Mouse (Mus musculus): ENCODE data around the gene Tspan9.

DNA sequence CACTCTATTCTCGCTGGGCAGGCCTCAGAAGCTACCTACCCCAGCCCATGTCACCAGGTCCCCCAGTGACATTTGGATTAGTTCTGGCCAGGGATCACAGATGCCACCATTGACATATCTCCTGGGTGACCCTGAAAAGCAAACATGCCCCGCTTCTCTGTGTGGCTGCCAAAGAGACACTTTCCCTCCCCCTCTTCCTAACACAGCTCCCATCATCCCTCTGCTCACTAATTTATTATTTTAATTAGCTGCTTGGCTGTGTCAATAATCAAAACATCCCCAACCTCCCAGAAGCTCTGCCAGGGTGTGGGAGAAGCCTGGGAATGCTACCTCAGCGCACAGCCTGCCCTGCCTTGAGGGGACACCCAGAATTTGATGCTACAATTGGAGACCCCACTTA is 226.4 kb downstream of the Tspan9 start:
- TF ChIP-seq EP300 (IDR thresholded peaks at IDR 0.05; ENCODE audit: low read depth) (no peak), CTCF (IDR thresholded peaks at IDR 0.05; ENCODE audit: low read depth) (no peak)
